Mouse (Mus musculus): ENCODE data around the gene Slc44a1.

- no peak for TF ChIP-seq CTCF (IDR thresholded peaks at IDR 0.05; ENCODE audit: low read depth, low read length)
- no peak for TF ChIP-seq POLR2A (IDR thresholded peaks at IDR 0.05; ENCODE audit: borderline replicate concordance, low read depth, low read length)
Measured at GRCm38 (mm10) chr4:53491269-53491668, 51.1 kb downstream of the Slc44a1 start.
